Mouse (Mus musculus) left cerebral cortex, postnatal 4 days (tissue): ENCODE measurements around the gene Vmn1r14. TPM values are rescaled to one million over a fixed set of nuclear protein-coding genes. Genes with fewer than 3 reads are reported as not detected.
"Not testable (repeated sequence)": the region's sequence is repeated elsewhere in the genome, so short reads cannot be mapped to it uniquely, and the experiment has no call there.

Experiments
- DNase-seq: peaks from one replicate; pipeline ENCODE4 v3.0.0-alpha.2; 2022
- intact Hi-C: fragments of 180-260 bp; cut with DNase I; formaldehyde crosslinking; loops from one replicate; pipeline ENCODE4 v1.15.1; 2025
- total RNA-seq, 2 experiments: library from RNA; stranded (reverse); gene quantifications; 2 replicates each; pipeline ENCODE4 v1.2.3; 2021

Vmn1r14 gene
- not detected for total RNA-seq

- no peak for DNase-seq
- intact Hi-C loops, result no loop called here
Observed at GRCm38 (mm10) chr6:57231386-57231785, at the start of gene Vmn1r14. Gene Vmn1r14, plus strand, starts transcription at chr6:57231686.

- intact Hi-C loops, DNase-seq: not testable (repeated sequence)
Observed at GRCm38 (mm10) chr6:57190016-57190415, 41.5 kb upstream of the Vmn1r14 start.

- DNase-seq, intact Hi-C loops: not testable (repeated sequence)
Observed at GRCm38 (mm10) chr6:57202990-57203389, 28.5 kb upstream of the Vmn1r14 start, which contains the start of gene Vmn1r13. Gene Vmn1r13, plus strand, starts transcription at chr6:57203290.

- DNase-seq, result no peak
Observed at GRCm38 (mm10) chr6:57257652-57258051, 26.2 kb downstream of the Vmn1r14 start, which contains the start of gene Vmn1r15. Gene Vmn1r15, plus strand, starts transcription at chr6:57257952.

GRCm38 (mm10) chr6:57260990-57261389, 29.5 kb downstream of the Vmn1r14 start:
- intact Hi-C loops, result no loop called here
- DNase-seq, result no peak

More at GRCm38 (mm10) chr6:57257652-57258051, 26.2 kb downstream of the Vmn1r14 start, which contains the start of gene Vmn1r15:
- intact Hi-C loops, result no loop called here

GRCm38 (mm10) chr6:57271881-57272280, 40.4 kb downstream of the Vmn1r14 start:
- no peak for DNase-seq
- intact Hi-C loops, result no loop called here

GRCm38 (mm10) chr6:57272517-57272916, 41.0 kb downstream of the Vmn1r14 start:
- DNase-seq, result no peak
- intact Hi-C loops, result no loop called here

- intact Hi-C loops, result no loop called here
- DNase-seq, result no peak
Observed at GRCm38 (mm10) chr6:57278952-57279351, 47.5 kb downstream of the Vmn1r14 start.

Other genes with a start within 250 kb of the Vmn1r14 start
- gene Vmn1r6, start 234.4 kb upstream of the Vmn1r14 start, total RNA-seq, result not detected
- not detected for gene Vmn1r7, start 206.4 kb upstream of the Vmn1r14 start, total RNA-seq
- gene Vmn1r8, start 199.4 kb upstream of the Vmn1r14 start, total RNA-seq, result not detected
- gene Vmn1r9, start 164.9 kb upstream of the Vmn1r14 start, total RNA-seq, result not detected
- not detected for gene Vmn1r10, start 122.2 kb upstream of the Vmn1r14 start, total RNA-seq
- not detected for gene Vmn1r11, start 98.2 kb upstream of the Vmn1r14 start, total RNA-seq
- under 1 TPM in 1 of 2 experiments, not detected in 1; 0.06 TPM for gene Vmn1r12, start 74.8 kb upstream of the Vmn1r14 start, total RNA-seq
- not detected for gene Vmn1r13, start 28.4 kb upstream of the Vmn1r14 start, total RNA-seq
- not detected for gene Vmn1r15, start 26.3 kb downstream of the Vmn1r14 start, total RNA-seq
- not detected for gene Vmn1r16, start 97.8 kb downstream of the Vmn1r14 start, total RNA-seq
- not detected for gene Vmn1r17, start 132.0 kb downstream of the Vmn1r14 start, total RNA-seq
- gene Vmn1r18, start 164.1 kb downstream of the Vmn1r14 start, total RNA-seq, result under 1 TPM in 1 of 2 experiments, not detected in 1; 0.06 TPM
- gene Vmn1r19, start 172.1 kb downstream of the Vmn1r14 start, total RNA-seq, result not detected
- gene Vmn1r20, start 197.2 kb downstream of the Vmn1r14 start, total RNA-seq, result not detected